Mouse (Mus musculus) adrenal gland, postnatal 25 days (tissue): Measurements from ENCODE around the gene Chpf. TPM values are rescaled to one million over a fixed set of nuclear protein-coding genes. Genes with fewer than 3 reads are reported as not detected.

Experiments
- DNase-seq: peaks from one replicate; pipeline ENCODE4 v3.0.0; 2021; ENCODE audit warnings: mixed read lengths
- long read RNA-seq: library from polyadenylated mRNA; stranded (forward); transcript quantifications from one replicate; pipeline ENCODE4 v2.0.0, GENCODE M21; 2021
- total RNA-seq: library from RNA; stranded (reverse); gene quantifications from 2 replicates; pipeline ENCODE4 v1.2.3, GENCODE M21; 2021

Chpf gene
- total RNA-seq, result 46.9 and 50.1 TPM in 2 replicates
- long read RNA-seq, transcript Chpf-201 (4 exons, 2,892 nt), result major isoform, 41 of 53 reads
- long read RNA-seq, partial matches to known transcripts, result 1 of 53 reads
- long read RNA-seq, other reads (novel, unspliced or antisense), result 6 of 53 reads

DNA sequence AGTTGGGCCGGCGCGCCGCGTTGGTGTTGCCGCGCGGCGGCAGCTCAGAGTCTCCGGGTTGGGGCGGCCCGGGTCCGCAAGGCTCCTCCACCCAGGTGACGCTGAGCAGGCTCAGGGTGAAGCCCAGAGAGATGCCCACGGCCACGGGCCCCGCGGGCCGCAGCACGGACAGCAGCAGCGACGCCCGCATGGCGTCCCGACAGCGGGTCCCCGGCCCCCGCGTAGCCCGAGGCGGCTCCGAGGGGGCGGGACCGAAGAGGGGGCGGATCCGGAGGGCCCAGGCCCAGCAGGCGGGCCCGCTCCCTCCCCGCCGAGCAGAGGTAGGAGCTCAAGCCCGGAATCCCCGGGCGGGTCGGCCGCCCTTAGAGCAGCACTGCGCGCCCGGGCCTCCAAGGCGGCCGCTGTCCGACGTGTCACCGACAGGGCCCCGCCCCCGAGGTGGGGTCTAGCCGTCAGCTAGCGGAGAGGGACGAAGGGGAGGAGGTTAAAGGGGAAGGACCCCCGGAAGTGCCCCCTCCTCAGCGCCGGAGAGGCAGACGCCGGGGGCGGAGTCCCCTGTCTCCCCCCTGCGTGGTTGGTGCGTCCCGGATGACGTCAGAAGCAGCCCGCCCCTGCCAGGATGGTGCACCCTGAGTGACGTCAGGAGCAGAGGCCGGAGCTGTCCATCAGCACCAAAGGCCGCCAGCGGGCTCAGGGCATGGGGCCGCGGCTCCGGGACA is at the start of gene Chpf, which contains the start of gene Tmem198:
Gene Chpf (minus strand): TSS at position 392 of the 719 bp plus-strand sequence.
Gene Tmem198 (plus strand): TSS at position 617 of the 719 bp plus-strand sequence.
- DNase-seq, result peak; percentile 97

GRCm38 (mm10) chr1:75524679-75525078 is 45.6 kb upstream of the Chpf start:
- DNase-seq, result no peak

- peak; percentile 90 for DNase-seq
Measured at GRCm38 (mm10) chr1:75521321-75522031, 42.4 kb upstream of the Chpf start, which contains the start of gene Stk11ip. TSS of gene Stk11ip (plus strand) at chr1:75521529.

DNA sequence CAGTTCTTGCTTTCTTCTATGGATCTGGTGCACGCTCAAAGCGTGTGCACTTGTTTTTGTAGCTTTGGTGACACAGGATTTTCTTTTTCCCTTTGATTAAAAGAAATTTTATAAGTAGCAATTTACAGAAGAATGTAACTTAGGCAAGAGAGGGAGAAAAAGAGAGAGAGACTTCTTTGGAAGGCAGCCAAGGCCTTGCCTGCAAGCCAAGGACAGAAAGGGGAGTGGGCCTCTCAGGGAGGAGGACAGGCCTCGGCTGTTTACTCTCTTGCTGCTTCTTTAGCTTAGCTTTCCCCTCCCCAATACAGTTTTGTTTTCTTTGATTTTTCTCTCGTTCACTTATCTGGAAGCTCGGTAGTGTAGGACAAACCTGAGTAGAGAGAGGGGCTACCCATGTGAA is 40.5 kb upstream of the Chpf start:
- DNase-seq, result peak; percentile 47

GRCm38 (mm10) chr1:75518427-75518826 is 39.3 kb upstream of the Chpf start:
- DNase-seq, result no peak

DNA sequence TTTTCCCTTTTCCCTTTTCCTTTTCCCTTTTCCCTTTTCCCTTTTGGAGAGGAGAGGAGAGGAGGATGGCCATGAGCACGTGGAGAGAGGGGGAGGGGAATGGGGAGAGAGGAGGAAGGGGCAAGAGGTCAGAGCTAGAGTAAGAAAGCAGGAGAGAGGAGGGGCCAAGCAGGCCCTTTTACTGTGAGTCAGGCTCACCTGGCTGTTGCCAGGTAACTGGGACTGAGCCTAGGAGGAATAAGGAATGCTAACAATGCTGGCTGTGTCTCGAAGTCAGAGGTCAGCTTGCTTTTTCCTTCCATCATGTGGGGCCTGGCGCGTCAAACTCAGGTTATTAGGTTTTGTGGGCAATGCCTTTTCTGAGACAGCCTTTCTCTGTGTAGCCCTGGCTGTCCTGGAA is 38.9 kb upstream of the Chpf start:
- no peak for DNase-seq

DNA sequence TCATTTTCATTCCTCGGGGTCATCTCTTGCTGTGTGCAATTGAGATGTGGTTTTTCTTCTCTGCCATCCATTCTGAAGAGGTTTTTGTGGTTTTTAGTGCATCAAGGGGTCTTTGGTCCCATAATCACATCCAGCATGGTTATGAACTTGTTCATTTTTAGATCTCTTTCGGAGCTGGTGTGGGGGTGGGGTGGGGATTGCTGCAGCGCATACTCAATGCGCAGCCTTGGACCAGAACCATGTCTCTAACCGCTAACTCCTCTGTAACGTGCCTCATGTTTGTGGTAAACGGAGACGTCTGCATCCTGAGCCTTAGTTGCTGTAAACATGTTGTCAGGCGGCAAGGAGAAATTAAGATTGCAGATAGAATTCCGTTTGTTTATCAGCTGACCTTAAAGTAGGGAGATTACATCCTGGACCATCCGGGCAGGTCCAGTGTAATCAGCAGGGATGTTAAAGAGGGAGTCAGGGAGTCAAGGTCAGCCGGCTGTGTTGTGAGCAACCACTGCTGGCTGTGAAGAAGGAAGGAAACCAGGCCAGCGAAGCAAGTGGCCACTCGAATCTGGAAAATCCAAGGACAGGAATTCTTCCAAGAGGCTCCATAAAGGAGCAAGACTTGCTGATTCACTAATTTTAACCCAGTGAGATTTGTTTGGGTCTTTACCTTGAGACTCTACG is 37.7 kb upstream of the Chpf start:
- DNase-seq, result no peak

GRCm38 (mm10) chr1:75512550-75512949 is 33.4 kb upstream of the Chpf start:
- DNase-seq, result no peak

- no peak for DNase-seq
Measured at GRCm38 (mm10) chr1:75511437-75512210, 32.5 kb upstream of the Chpf start.

GRCm38 (mm10) chr1:75510154-75510553 is 31.0 kb upstream of the Chpf start:
- no peak for DNase-seq

DNA sequence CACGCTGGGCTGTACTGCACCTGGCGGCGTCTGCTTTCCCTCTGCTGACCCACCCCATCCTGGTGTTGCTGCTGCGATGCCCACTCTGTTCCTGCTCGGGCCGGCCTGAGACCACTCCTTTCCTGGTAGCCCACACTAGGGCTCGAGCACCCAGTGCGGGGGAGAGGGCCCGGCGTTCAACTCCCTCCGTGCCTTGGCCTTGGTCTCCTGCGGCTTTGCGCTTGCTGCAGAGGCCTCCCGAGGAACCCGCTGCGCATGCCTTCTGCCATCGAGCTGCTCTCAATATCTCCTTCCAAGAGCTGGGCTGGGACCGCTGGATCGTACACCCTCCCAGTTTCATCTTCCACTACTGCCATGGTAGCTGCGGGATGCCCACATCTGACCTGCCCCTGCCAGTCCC is 30.5 kb upstream of the Chpf start:
- peak; percentile 33 for DNase-seq

GRCm38 (mm10) chr1:75507006-75507405 is 27.9 kb upstream of the Chpf start, which contains the start of gene Inha:
TSS of gene Inha (plus strand) at chr1:75507077.
- peak; percentile 39 for DNase-seq

GRCm38 (mm10) chr1:75505956-75506831 is 27.1 kb upstream of the Chpf start, which contains the start of gene Obsl1:
TSS of gene Obsl1 (minus strand) at chr1:75506452.
- DNase-seq, result peak; percentile 64

- peak; percentile 81 for DNase-seq
Measured at GRCm38 (mm10) chr1:75505159-75505955, 26.2 kb upstream of the Chpf start.

DNA sequence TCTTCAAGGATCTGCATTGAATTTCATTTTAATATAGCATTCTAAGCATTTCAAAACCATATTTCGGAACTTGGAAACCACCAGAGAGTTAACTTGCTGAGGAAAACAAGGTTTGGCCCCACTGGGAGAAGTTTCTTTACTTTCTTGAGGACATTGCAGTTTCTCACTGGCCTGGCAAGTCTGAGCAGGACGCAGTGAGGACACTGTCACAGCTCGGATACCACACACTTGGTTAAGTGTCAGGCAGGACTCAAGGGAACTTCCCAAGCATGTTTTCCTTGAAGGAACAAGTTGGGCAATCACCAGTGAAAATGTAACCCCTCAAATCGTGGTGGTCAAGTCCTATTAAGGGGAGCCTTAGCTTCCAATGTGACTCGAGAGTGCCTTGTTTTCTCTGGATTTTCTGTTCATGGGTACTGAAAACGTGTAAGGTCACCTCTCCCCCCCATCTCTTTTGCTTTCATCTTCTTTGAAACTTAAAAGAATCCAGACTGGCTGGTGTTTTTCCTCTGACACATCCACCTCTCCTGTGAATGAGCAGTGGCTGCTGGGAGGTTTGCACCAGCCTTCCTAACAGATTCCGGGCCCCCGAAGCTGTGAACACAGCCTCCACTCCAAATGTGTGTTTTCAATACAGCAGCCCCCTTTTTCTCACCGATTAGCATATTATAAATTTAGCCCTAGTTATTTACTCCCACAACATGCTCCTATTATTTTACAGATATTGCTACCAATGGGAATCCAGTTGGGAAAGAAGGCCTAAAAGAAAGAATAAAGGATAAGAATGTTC is 25.3 kb upstream of the Chpf start:
- DNase-seq, result no peak

GRCm38 (mm10) chr1:75503651-75503980 is 24.5 kb upstream of the Chpf start:
- peak; percentile 33 for DNase-seq

DNA sequence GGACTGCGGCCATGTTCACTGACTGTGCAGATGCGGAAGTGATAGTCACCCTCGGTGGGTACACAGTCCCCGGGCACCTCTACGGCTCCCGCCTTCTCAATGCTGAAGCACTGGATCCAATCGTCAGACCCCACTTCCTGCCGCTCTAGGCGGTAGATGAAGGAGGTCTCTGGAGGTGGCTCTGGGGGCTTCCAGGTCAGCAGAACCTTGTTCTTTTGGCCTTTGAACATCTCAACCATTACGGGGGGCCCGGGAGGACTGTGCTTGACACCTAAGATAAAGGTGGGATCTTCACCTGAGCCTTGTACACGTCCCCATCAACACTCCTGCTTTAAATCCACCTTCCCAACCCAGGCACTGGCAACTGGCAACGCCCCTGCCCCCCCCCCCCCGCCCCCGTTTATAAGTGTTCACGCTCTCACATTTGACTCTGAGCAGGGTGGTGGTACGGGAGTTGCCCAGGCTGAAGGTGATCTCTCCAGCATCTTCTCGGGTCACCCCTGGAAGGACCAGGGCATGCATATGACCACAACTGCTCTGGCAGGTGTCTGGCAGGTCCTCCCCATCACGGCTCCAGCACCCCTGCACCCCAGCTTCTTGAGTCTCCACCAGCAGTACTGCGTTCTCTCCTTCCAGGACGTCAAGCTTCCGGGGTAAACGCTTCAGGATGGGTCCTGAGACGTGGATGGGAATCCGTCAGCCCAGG is 24.0 kb upstream of the Chpf start:
- no peak for DNase-seq

DNA sequence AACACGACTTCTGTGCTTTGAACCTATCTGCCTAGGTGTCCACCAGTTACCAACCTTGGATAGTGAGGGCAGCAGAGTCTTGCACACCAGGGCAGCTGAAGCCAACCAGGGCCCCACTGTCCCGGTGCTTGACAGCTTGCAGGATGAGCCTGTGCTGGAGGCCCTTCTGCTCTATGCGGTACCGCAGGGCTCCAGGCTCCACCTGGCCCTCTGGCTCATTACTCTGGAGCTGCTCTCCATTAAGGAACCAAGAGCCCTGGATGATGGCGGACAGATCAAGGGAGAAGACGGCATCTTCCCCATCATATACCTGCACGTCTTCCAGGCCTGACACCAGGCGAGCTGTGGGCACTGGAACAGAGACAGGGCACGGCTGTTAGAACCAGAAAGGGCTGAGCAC is 22.8 kb upstream of the Chpf start:
- no peak for DNase-seq
